22 mouse cellular contexts compared by ENCODE assay signal in genomic region chr13:23959776-23960175, GRCm38 (mm10). TPM values are rescaled to one million over a fixed set of nuclear protein-coding genes. Genes with fewer than 3 reads are reported as not detected.
DNase-seq lines count a peak whose midpoint lies in the region; ATAC-seq and TF ChIP-seq lines count a peak whose summit lies in the region.
"Had no signal": no experiment of that assay in that cellular context is flagged by ENCODE, and none has a peak within 500 bp of the region (broad histone marks: within the 10 kb centered on the region; RNA-seq: fewer than 3 reads in every experiment).

No protein-coding gene starts in this region.

- H3K36me3 ChIP-seq in forebrain, embryonic 14.5 days (ENCODE audit: control insufficient read depth, insufficient read depth, low read length) = no peaks in the 10 kb centered on the region
- H3K36me3 ChIP-seq in forebrain, embryonic 11.5 days (ENCODE audit: control insufficient read depth, insufficient read depth, low read length) = no peaks in the 10 kb centered on the region
- no peaks in the 10 kb centered on the region for H3K36me3 ChIP-seq in midbrain, embryonic 13.5 days
- no peaks in the 10 kb centered on the region for H3K36me3 ChIP-seq in midbrain, embryonic 16.5 days (ENCODE audit: control insufficient read depth, insufficient read depth, low read length)
- H3K36me3 ChIP-seq: embryonic facial prominence, embryonic 10.5 days; heart, embryonic 10.5 days; hindbrain, embryonic 12.5 days; intestine, embryonic 15.5 days had no signal

- H3K9me3 ChIP-seq in forebrain, embryonic 14.5 days (replicated peaks; ENCODE audit: control insufficient read depth, low read length) = no peaks in the 10 kb centered on the region
- H3K9me3 ChIP-seq in forebrain, embryonic 11.5 days (ENCODE audit: control insufficient read depth, low read length) = no peaks in the 10 kb centered on the region
- no peaks in the 10 kb centered on the region for H3K9me3 ChIP-seq in midbrain, embryonic 13.5 days
- H3K9me3 ChIP-seq in midbrain, embryonic 16.5 days (replicated peaks; ENCODE audit: control insufficient read depth, low read length, poor library complexity, severe bottlenecking) = no peaks in the 10 kb centered on the region
- H3K9me3 ChIP-seq: embryonic facial prominence, embryonic 10.5 days; heart, embryonic 10.5 days; hindbrain, embryonic 12.5 days; intestine, embryonic 15.5 days had no signal

- no peak for TF ChIP-seq POLR2A in brain, embryonic 14.5 days (IDR thresholded peaks at IDR 0.05; ENCODE audit: borderline replicate concordance, extremely low read depth, insufficient read depth, insufficient read length, poor library complexity, severe bottlenecking)

- peak; percentile 38 for DNase-seq in forebrain, embryonic 14.5 days (ENCODE audit: low spot score)
- no peak for DNase-seq in forebrain, embryonic 11.5 days (ENCODE audit: low spot score)
- DNase-seq in brain, embryonic 14.5 days (ENCODE audit: low read depth) = peak; percentile 50
- DNase-seq in gastrocnemius, adult 8-10 months (ENCODE audit: low spot score in 2 of 2) = no peak
- DNase-seq: adrenal gland, adult 2 months; adrenal gland, postnatal 25 days; cerebellum, adult 2 months; cerebellum, postnatal 10 days; gastrocnemius, postnatal 25 days; heart, postnatal 10 days; heart, postnatal 4 days had no signal

- H3K4me3 ChIP-seq in forebrain, embryonic 14.5 days (ENCODE audit: low read depth, low read length) = no peak overlapping the region
- H3K4me3 ChIP-seq in forebrain, embryonic 11.5 days (ENCODE audit: low read depth, low read length) = no peak overlapping the region
- no peak overlapping the region for H3K4me3 ChIP-seq in midbrain, embryonic 13.5 days (replicated peaks)
- H3K4me3 ChIP-seq in midbrain, embryonic 16.5 days (ENCODE audit: low read depth, low read length) = no peak overlapping the region
- H3K4me3 ChIP-seq: embryonic facial prominence, embryonic 10.5 days; heart, embryonic 10.5 days; hindbrain, embryonic 12.5 days; intestine, embryonic 15.5 days had no signal

- no peak for TF ChIP-seq CTCF in brain, embryonic 14.5 days (IDR thresholded peaks at IDR 0.05; ENCODE audit: borderline replicate concordance, extremely low read depth, insufficient read depth, insufficient read length)

- ATAC-seq in forebrain, embryonic 14.5 days = peak; percentile 57; the same call in 1 of the 2 replicates
- no peak for ATAC-seq in forebrain, embryonic 11.5 days (replicated peaks; ENCODE audit: low FRiP score)
- no peak for ATAC-seq in midbrain, embryonic 13.5 days
- ATAC-seq in midbrain, embryonic 16.5 days = no peak
- ATAC-seq: intestine, embryonic 15.5 days had no signal

- no peak overlapping the region for H3K27ac ChIP-seq in forebrain, embryonic 14.5 days (ENCODE audit: low read depth, low read length)
- H3K27ac ChIP-seq in forebrain, embryonic 11.5 days (ENCODE audit: low read depth, low read length) = no peak overlapping the region
- peak overlapping the region; percentile 19; the same call in 1 of the 2 replicates for H3K27ac ChIP-seq in midbrain, embryonic 13.5 days
- no peak overlapping the region for H3K27ac ChIP-seq in midbrain, embryonic 16.5 days (ENCODE audit: low read length)
- H3K27ac ChIP-seq: embryonic facial prominence, embryonic 10.5 days; heart, embryonic 10.5 days; hindbrain, embryonic 12.5 days; intestine, embryonic 15.5 days had no signal

- H3K27me3 ChIP-seq in forebrain, embryonic 14.5 days (replicated peaks; ENCODE audit: control insufficient read depth, insufficient read depth, low read length) = no peaks in the 10 kb centered on the region
- no peaks in the 10 kb centered on the region for H3K27me3 ChIP-seq in forebrain, embryonic 11.5 days (ENCODE audit: control insufficient read depth, insufficient read depth, low read length)
- no peaks in the 10 kb centered on the region for H3K27me3 ChIP-seq in midbrain, embryonic 13.5 days
- no peaks in the 10 kb centered on the region for H3K27me3 ChIP-seq in midbrain, embryonic 16.5 days (ENCODE audit: control insufficient read depth, insufficient read depth, low read depth, low read length)
- H3K27me3 ChIP-seq: CH12.LX; hindbrain, embryonic 12.5 days; intestine, embryonic 15.5 days had no signal

- no peak overlapping the region for H3K9ac ChIP-seq in forebrain, embryonic 14.5 days (ENCODE audit: low read length)
- H3K9ac ChIP-seq in forebrain, embryonic 11.5 days (ENCODE audit: low read length) = no peak overlapping the region
- H3K9ac ChIP-seq in midbrain, embryonic 13.5 days (replicated peaks) = no peak overlapping the region
- H3K9ac ChIP-seq in midbrain, embryonic 16.5 days (ENCODE audit: low read depth, low read length) = no peak overlapping the region
- H3K9ac ChIP-seq: hindbrain, embryonic 12.5 days; intestine, embryonic 15.5 days had no signal

- no peak overlapping the region for H3K4me2 ChIP-seq in forebrain, embryonic 14.5 days (ENCODE audit: low read length)
- H3K4me2 ChIP-seq in forebrain, embryonic 11.5 days (ENCODE audit: low read depth, low read length, severe bottlenecking) = no peak overlapping the region
- H3K4me2 ChIP-seq in midbrain, embryonic 13.5 days (replicated peaks) = no peak overlapping the region
- H3K4me2 ChIP-seq in midbrain, embryonic 16.5 days (ENCODE audit: low read length) = no peak overlapping the region
- H3K4me2 ChIP-seq: hindbrain, embryonic 12.5 days; intestine, embryonic 15.5 days had no signal

- 28% methylated on average over 2 of the region's 2 CpGs for WGBS in forebrain, embryonic 14.5 days
- WGBS in forebrain, embryonic 11.5 days = 18% methylated on average over 2 of the region's 2 CpGs
- 20% methylated on average over 2 of the region's 2 CpGs for WGBS in midbrain, embryonic 13.5 days
- WGBS in midbrain, embryonic 16.5 days = 12% methylated on average over 2 of the region's 2 CpGs

- no peaks in the 10 kb centered on the region for H3K4me1 ChIP-seq in forebrain, embryonic 14.5 days (ENCODE audit: control insufficient read depth, insufficient read depth, low read length)
- no peaks in the 10 kb centered on the region for H3K4me1 ChIP-seq in forebrain, embryonic 11.5 days (replicated peaks; ENCODE audit: control insufficient read depth, insufficient read depth, low read length)
- peaks cover 17% of the 10 kb centered on the region for H3K4me1 ChIP-seq in midbrain, embryonic 13.5 days (replicated peaks)
- H3K4me1 ChIP-seq in midbrain, embryonic 16.5 days (ENCODE audit: control insufficient read depth, insufficient read depth, low read length) = no peaks in the 10 kb centered on the region
- H3K4me1 ChIP-seq: intestine, embryonic 15.5 days had no signal

RNA-seq across cellular contexts. Expression of gene Hist1h2aa, which starts 25.5 kb away (rescaled TPM):
- polyA plus RNA-seq in forebrain, embryonic 14.5 days (2014; fragmentation: Nextera tagmentation; extraction: Ambion mirVana) = not detected in 2 replicates
- not detected in 2 replicates for polyA plus RNA-seq in forebrain, embryonic 11.5 days (2014; fragmentation: Nextera tagmentation; extraction: Ambion mirVana)
- not detected in 2 replicates for polyA plus RNA-seq in midbrain, embryonic 13.5 days (2015; fragmentation: Nextera tagmentation; extraction: Ambion mirVana)
- polyA plus RNA-seq in midbrain, embryonic 16.5 days (2015; fragmentation: Nextera tagmentation; extraction: Ambion mirVana) = not detected in 2 replicates
- not detected in 2 replicates for polyA plus RNA-seq in brain, embryonic 14.5 days (2012; rRNA removed)
- total RNA-seq in gastrocnemius, adult 8-10 months (2022) = not detected
- total RNA-seq: adrenal gland, adult 2 months; adrenal gland, postnatal 25 days; CH12.LX; gastrocnemius, adult 18-20 months; gastrocnemius, postnatal 25 days; granulocyte monocyte progenitor cell, adult 5-6 weeks; heart, postnatal 10 days; heart, postnatal 4 days had no signal
- polyA plus RNA-seq: adrenal gland, adult 2 months; cerebellum, adult 2 months; embryonic facial prominence, embryonic 10.5 days; embryonic facial prominence, embryonic 14.5 days; heart, embryonic 10.5 days; heart, embryonic 14.5 days; hindbrain, embryonic 12.5 days; intestine, embryonic 15.5 days had no signal

RNA-seq across cellular contexts. Expression of gene Hist1h2ba, which starts 25.8 kb away (rescaled TPM):
- polyA plus RNA-seq in forebrain, embryonic 14.5 days (2014; fragmentation: Nextera tagmentation; extraction: Ambion mirVana) = not detected in 2 replicates
- polyA plus RNA-seq in forebrain, embryonic 11.5 days (2014; fragmentation: Nextera tagmentation; extraction: Ambion mirVana) = not detected in 2 replicates
- not detected in 2 replicates for polyA plus RNA-seq in midbrain, embryonic 13.5 days (2015; fragmentation: Nextera tagmentation; extraction: Ambion mirVana)
- polyA plus RNA-seq in midbrain, embryonic 16.5 days (2015; fragmentation: Nextera tagmentation; extraction: Ambion mirVana) = not detected in 2 replicates
- polyA plus RNA-seq in brain, embryonic 14.5 days (2012; rRNA removed) = not detected in 2 replicates
- not detected for total RNA-seq in gastrocnemius, adult 8-10 months (2022)
- total RNA-seq: adrenal gland, adult 2 months; adrenal gland, postnatal 25 days; CH12.LX; gastrocnemius, adult 18-20 months; gastrocnemius, postnatal 25 days; granulocyte monocyte progenitor cell, adult 5-6 weeks; heart, postnatal 10 days; heart, postnatal 4 days had no signal
- polyA plus RNA-seq: adrenal gland, adult 2 months; cerebellum, adult 2 months; embryonic facial prominence, embryonic 10.5 days; embryonic facial prominence, embryonic 14.5 days; heart, embryonic 10.5 days; heart, embryonic 14.5 days; hindbrain, embryonic 12.5 days; intestine, embryonic 15.5 days had no signal

RNA-seq across cellular contexts. Expression of gene Scgn, which starts 31.2 kb away (rescaled TPM):
- 4.2 and 5.3 TPM in 2 replicates for polyA plus RNA-seq in forebrain, embryonic 14.5 days (2014; fragmentation: Nextera tagmentation; extraction: Ambion mirVana)
- polyA plus RNA-seq in forebrain, embryonic 11.5 days (2014; fragmentation: Nextera tagmentation; extraction: Ambion mirVana) = 0.57 and 0.73 TPM in 2 replicates
- polyA plus RNA-seq in midbrain, embryonic 13.5 days (2015; fragmentation: Nextera tagmentation; extraction: Ambion mirVana) = 1.2 and 1.6 TPM in 2 replicates
- polyA plus RNA-seq in midbrain, embryonic 16.5 days (2015; fragmentation: Nextera tagmentation; extraction: Ambion mirVana) = 1.3 and 2.6 TPM in 2 replicates
- polyA plus RNA-seq in brain, embryonic 14.5 days (2012; rRNA removed) = 1.3 and 1.7 TPM in 2 replicates
- total RNA-seq in gastrocnemius, adult 8-10 months (2022) = not detected
- total RNA-seq: CH12.LX; gastrocnemius, adult 18-20 months; gastrocnemius, postnatal 25 days; granulocyte monocyte progenitor cell, adult 5-6 weeks; heart, postnatal 10 days; heart, postnatal 4 days had no signal
- polyA plus RNA-seq: heart, embryonic 14.5 days had no signal

RNA-seq across cellular contexts. Expression of gene Slc17a4, which starts 45.0 kb away (rescaled TPM):
- not detected in 2 replicates for polyA plus RNA-seq in forebrain, embryonic 14.5 days (2014; fragmentation: Nextera tagmentation; extraction: Ambion mirVana)
- polyA plus RNA-seq in forebrain, embryonic 11.5 days (2014; fragmentation: Nextera tagmentation; extraction: Ambion mirVana) = not detected in 2 replicates
- not detected in 2 replicates for polyA plus RNA-seq in midbrain, embryonic 13.5 days (2015; fragmentation: Nextera tagmentation; extraction: Ambion mirVana)
- not detected in 2 replicates for polyA plus RNA-seq in midbrain, embryonic 16.5 days (2015; fragmentation: Nextera tagmentation; extraction: Ambion mirVana)
- polyA plus RNA-seq in brain, embryonic 14.5 days (2012; rRNA removed) = not detected in 2 replicates
- total RNA-seq in gastrocnemius, adult 8-10 months (2022) = not detected
- total RNA-seq: gastrocnemius, postnatal 25 days; granulocyte monocyte progenitor cell, adult 5-6 weeks; heart, postnatal 10 days; heart, postnatal 4 days had no signal
- polyA plus RNA-seq: cerebellum, adult 2 months; embryonic facial prominence, embryonic 10.5 days; heart, embryonic 10.5 days; heart, embryonic 14.5 days had no signal

Comparison
In these comparisons a context has a peak if more than half of its experiments do, and no peak if none do; other contexts are left out.
1. DNase-seq: peak in forebrain, embryonic 14.5 days (single experiment) and brain, embryonic 14.5 days (single experiment); none in forebrain, embryonic 11.5 days (single experiment) and gastrocnemius, adult 8-10 months (0 of 2).